Mouse (Mus musculus) intestine, embryonic 14.5 days (tissue): ENCODE results near the gene Lysmd4. TPM values are rescaled to one million over a fixed set of nuclear protein-coding genes. Genes with fewer than 3 reads are reported as not detected.
"Not testable (repeated sequence)": the region's sequence is repeated elsewhere in the genome, so short reads cannot be mapped to it uniquely, and the experiment has no call there.

Source experiments
- ATAC-seq: fragments of 200-750 bp; cut with Nextera tagmentation; replicated peaks from 2 replicates; pipeline ENCODE4 v1.8.0; 2017; ENCODE audit warnings: low read depth, moderate number of reproducible peaks, moderate TSS enrichment, moderate library complexity; ENCODE audit not compliant: low FRiP score, low TSS enrichment
- DNase-seq: peaks from one replicate; pipeline ENCODE4 v3.0.0-alpha.2; 2018; ENCODE audit warnings: low spot score
- H3K27ac ChIP-seq: fragments of 300-500 bp; sonication (generic); 2 replicates; pipeline ENCODE4 v1.5.1; 2014; ENCODE audit warnings: low read depth, mild to moderate bottlenecking, control low read depth
- H3K27me3 ChIP-seq: fragments of 300-500 bp; sonication (generic); replicated peaks from 2 replicates; pipeline ENCODE4 v1.6.1; 2014; ENCODE audit warnings: low read length, control low read depth; ENCODE audit not compliant: control insufficient read depth, insufficient read depth
- H3K36me3 ChIP-seq: fragments of 300-500 bp; sonication (generic); 2 replicates; pipeline ENCODE4 v1.6.1; 2014; ENCODE audit warnings: low read length, control low read depth; ENCODE audit not compliant: control insufficient read depth, insufficient read depth
- H3K4me1 ChIP-seq: fragments of 300-500 bp; sonication (generic); replicated peaks from 2 replicates; pipeline ENCODE4 v1.6.1; 2014; ENCODE audit warnings: low read length, control low read depth, mixed read lengths; ENCODE audit not compliant: control insufficient read depth, insufficient read depth
- H3K4me2 ChIP-seq: fragments of 300-500 bp; sonication (generic); 2 replicates; pipeline ENCODE4 v1.6.1; 2014; ENCODE audit warnings: low read length
- H3K4me3 ChIP-seq: fragments of 300-500 bp; sonication (generic); 2 replicates; pipeline ENCODE4 v1.5.1; 2014; ENCODE audit warnings: low read depth, low read length, control low read depth, mixed read lengths
- H3K9ac ChIP-seq: fragments of 300-500 bp; sonication (generic); 2 replicates; pipeline ENCODE4 v1.6.1; 2014; ENCODE audit warnings: mild to moderate bottlenecking, low read length
- H3K9me3 ChIP-seq: fragments of 300-500 bp; sonication (generic); 2 replicates; pipeline ENCODE4 v1.6.1; 2016; ENCODE audit warnings: low read length, control low read depth; ENCODE audit not compliant: control insufficient read depth
- WGBS: fragments of 180-500 bp; shearing (Covaris S2); extraction: QIAGEN DNeasy Blood & Tissue Kit; methylation state at CpG from one replicate; pipeline ENCODE4 v1.1.7; 2014; 5-methylcytosine and 5-hydroxymethylcytosine counted together
- polyA plus RNA-seq: library from polyadenylated mRNA; unstranded; fragments of >200 nt; fragmentation: Nextera tagmentation; extraction: Ambion mirVana; gene quantifications from 2 replicates; pipeline ENCODE4 v1.2.1, GENCODE M21; 2014

The Lysmd4 gene
- polyA plus RNA-seq, 1 experiment from 2014 or later: 10.6 TPM

- DNase-seq: no peak
- no peak overlapping the region for H3K4me3 ChIP-seq
- no peaks in the 10 kb centered on the region for H3K4me1 ChIP-seq
- H3K36me3 ChIP-seq: peaks cover 62% of the 10 kb centered on the region
- H3K27me3 ChIP-seq: no peaks in the 10 kb centered on the region
- H3K27ac ChIP-seq: no peak overlapping the region
- 87% methylated on average over 2 of the region's 2 CpGs for WGBS
- no peaks in the 10 kb centered on the region for H3K9me3 ChIP-seq
- no peak for ATAC-seq
- H3K9ac ChIP-seq: no peak overlapping the region
- H3K4me2 ChIP-seq: no peak overlapping the region
These were observed 15.4 kb downstream of the Lysmd4 start for GRCm38 (mm10) chr7:67237752-67238151.

- Histone ChIP-seq H3K9ac (no peak overlapping the region), H3K4me3 (no peak overlapping the region), H3K27ac (no peak overlapping the region), H3K4me2 (no peak overlapping the region), H3K4me1 (no peaks in the 10 kb centered on the region), H3K36me3 (peaks cover 26% of the 10 kb centered on the region), H3K27me3 (no peaks in the 10 kb centered on the region), H3K9me3 (no peaks in the 10 kb centered on the region)
- no peak for DNase-seq
- 72% methylated on average over 3 of the region's 3 CpGs for WGBS
- no peak for ATAC-seq
These were observed 19.6 kb downstream of the Lysmd4 start for GRCm38 (mm10) chr7:67241969-67242368.

DNA sequence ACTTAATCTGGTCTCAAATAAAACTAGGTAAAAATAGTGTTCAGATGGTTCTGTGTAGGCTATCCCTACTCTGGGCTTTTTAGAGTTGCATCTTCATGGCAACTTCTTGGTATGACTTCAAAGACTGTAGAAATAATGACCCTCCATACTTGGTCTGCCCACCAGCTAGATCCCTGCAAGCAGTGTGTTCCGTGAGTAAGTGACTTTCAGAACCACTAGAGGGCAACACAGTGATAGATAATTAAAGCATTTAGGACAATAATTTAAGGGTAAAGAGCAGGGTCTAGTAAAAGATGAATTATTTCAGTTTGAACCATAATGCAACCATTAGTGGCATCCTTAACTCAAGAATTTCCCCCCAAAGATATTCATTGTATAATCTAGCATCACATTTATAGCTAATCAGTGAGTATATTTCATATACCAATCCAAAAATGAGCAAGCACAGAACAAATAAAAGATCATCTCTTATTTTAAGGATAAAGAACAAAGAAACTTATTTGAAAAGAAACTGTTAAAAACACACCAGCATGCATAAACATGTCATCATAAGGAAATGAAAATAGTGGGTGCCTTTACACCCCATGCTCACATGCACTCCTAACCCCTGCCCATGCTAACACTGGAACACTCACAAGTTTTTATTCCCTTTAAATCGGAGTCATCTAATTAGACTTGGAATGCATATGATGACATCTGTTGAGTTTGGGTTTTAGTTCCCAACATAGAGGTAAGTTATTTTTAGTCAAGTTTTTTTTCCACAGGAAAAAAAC, 21.0 kb downstream of the Lysmd4 start:
- Histone ChIP-seq H3K4me3 (no peak overlapping the region), H3K27me3 (no peaks in the 10 kb centered on the region), H3K9me3 (no peaks in the 10 kb centered on the region), H3K4me2 (no peak overlapping the region), H3K27ac (no peak overlapping the region), H3K36me3 (peaks cover 19% of the 10 kb centered on the region), H3K4me1 (no peaks in the 10 kb centered on the region), H3K9ac (no peak overlapping the region)
- DNase-seq (no peak), ATAC-seq (peak; percentile 40; the same call in 1 of the 2 replicates)
- 48% methylated on average over 2 of the region's 2 CpGs for WGBS

DNA sequence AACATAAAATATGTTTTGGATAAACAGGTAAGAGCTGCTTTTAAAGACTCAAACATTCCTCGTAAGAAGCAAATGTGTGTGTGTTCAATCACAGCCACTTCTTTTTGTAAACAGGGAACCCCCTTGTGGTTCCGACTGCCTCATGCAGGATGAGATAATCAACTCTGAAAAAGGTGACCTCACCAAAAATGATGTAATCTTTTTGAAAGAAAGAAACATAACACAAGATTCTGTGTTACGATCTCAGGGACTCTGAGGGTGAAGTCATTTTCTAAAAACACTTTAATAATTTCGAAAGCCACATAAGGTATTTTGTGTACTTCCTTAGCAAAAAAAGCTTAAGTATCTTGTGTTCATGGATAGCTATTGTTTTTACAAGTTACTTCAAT, 21.5 kb downstream of the Lysmd4 start:
- Histone ChIP-seq H3K4me1 (no peaks in the 10 kb centered on the region), H3K4me3 (no peak overlapping the region), H3K27me3 (no peaks in the 10 kb centered on the region), H3K9me3 (no peaks in the 10 kb centered on the region), H3K9ac (no peak overlapping the region), H3K36me3 (peaks cover 14% of the 10 kb centered on the region), H3K27ac (no peak overlapping the region), H3K4me2 (no peak overlapping the region)
- DNase-seq: no peak
- WGBS: 48% methylated on average over 4 of the region's 4 CpGs
- ATAC-seq: no peak

GRCm38 (mm10) chr7:67245255-67245654, 22.9 kb downstream of the Lysmd4 start:
- Histone ChIP-seq H3K4me1 (peaks cover 4% of the 10 kb centered on the region; the same call in 1 of the 2 replicates), H3K36me3 (peaks cover 11% of the 10 kb centered on the region), H3K4me3 (no peak overlapping the region), H3K27ac (no peak overlapping the region), H3K9ac (no peak overlapping the region), H3K9me3 (no peaks in the 10 kb centered on the region), H3K4me2 (no peak overlapping the region), H3K27me3 (no peaks in the 10 kb centered on the region)
- WGBS: 77% methylated on average over 1 of the region's 1 CpGs
- DNase-seq: no peak
- no peak for ATAC-seq

GRCm38 (mm10) chr7:67246067-67246466, 23.7 kb downstream of the Lysmd4 start:
- no peak for DNase-seq
- Histone ChIP-seq H3K9ac (no peak overlapping the region), H3K36me3 (peaks cover 14% of the 10 kb centered on the region), H3K27me3 (no peaks in the 10 kb centered on the region), H3K4me2 (no peak overlapping the region), H3K4me1 (peaks cover 4% of the 10 kb centered on the region; the same call in 1 of the 2 replicates), H3K4me3 (no peak overlapping the region), H3K27ac (no peak overlapping the region), H3K9me3 (no peaks in the 10 kb centered on the region)
- ATAC-seq: no peak
- WGBS: 88% methylated on average over 2 of the region's 2 CpGs

GRCm38 (mm10) chr7:67259828-67260563, 37.7 kb downstream of the Lysmd4 start:
- DNase-seq (peak; percentile 70), ATAC-seq (peak; percentile 83)
- no peak overlapping the region for H3K4me3 ChIP-seq
- H3K27me3 ChIP-seq: no peaks in the 10 kb centered on the region
- H3K4me2 ChIP-seq: no peak overlapping the region
- H3K4me1 ChIP-seq: no peaks in the 10 kb centered on the region
- WGBS: 59% methylated on average over 4 of the region's 4 CpGs
- H3K36me3 ChIP-seq: peaks cover 28% of the 10 kb centered on the region
- no peak overlapping the region for H3K27ac ChIP-seq
- no peak overlapping the region for H3K9ac ChIP-seq
- no peaks in the 10 kb centered on the region for H3K9me3 ChIP-seq

DNA sequence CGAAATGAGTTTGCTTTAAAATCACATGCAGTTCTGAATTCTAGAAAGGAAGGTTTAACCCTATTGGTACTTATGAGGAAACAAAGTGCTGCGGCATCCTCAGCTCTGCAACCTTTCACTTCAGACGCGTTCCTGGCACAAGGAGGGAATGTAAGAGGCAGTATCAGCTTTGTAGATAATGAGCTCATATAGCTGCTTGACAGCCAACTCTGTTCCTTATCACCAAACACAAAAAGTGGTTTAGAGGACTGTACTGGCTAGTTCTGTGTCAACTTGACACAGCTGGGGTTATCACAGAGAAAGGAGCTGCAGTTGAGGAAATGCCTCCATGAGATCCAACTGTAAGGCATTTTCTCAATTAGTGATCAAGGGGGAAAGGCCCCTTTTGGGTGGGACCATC, 48.1 kb downstream of the Lysmd4 start:
- not testable (repeated sequence) for ATAC-seq

More for the DNA sequence above, 48.1 kb downstream of the Lysmd4 start:
- peaks cover 19% of the 10 kb centered on the region for H3K36me3 ChIP-seq
- 67% methylated on average over 4 of the region's 4 CpGs for WGBS
- H3K9ac ChIP-seq, H3K4me3 ChIP-seq, H3K9me3 ChIP-seq, H3K4me1 ChIP-seq, H3K27ac ChIP-seq, H3K27me3 ChIP-seq, H3K4me2 ChIP-seq, DNase-seq: not testable (repeated sequence)
